Mouse (Mus musculus) lung, embryonic 16.5 days (tissue): ENCODE results near the gene Eif4a1. TPM values are rescaled to one million over a fixed set of nuclear protein-coding genes. Genes with fewer than 3 reads are reported as not detected.

Experiments used
- ATAC-seq: fragments of 200-750 bp; cut with Nextera tagmentation; 2 replicates; pipeline ENCODE4 v1.8.0; 2017; ENCODE audit warnings: low read depth, mild to moderate bottlenecking, moderate library complexity
- H3K27ac ChIP-seq: fragments of 300-500 bp; sonication (generic); 2 replicates; pipeline ENCODE4 v1.5.1; 2014; ENCODE audit warnings: mild to moderate bottlenecking, control low read depth, low read length
- H3K27me3 ChIP-seq: fragments of 300-500 bp; sonication (generic); 2 replicates; pipeline ENCODE4 v1.6.1; 2014; ENCODE audit warnings: low read depth, low read length, mixed read lengths; ENCODE audit not compliant: control insufficient read depth, insufficient read depth
- H3K36me3 ChIP-seq: fragments of 300-500 bp; sonication (generic); 2 replicates; pipeline ENCODE4 v1.6.1; 2014; ENCODE audit warnings: low read length; ENCODE audit not compliant: control insufficient read depth, insufficient read depth
- H3K4me1 ChIP-seq: fragments of 300-500 bp; sonication (generic); replicated peaks from 2 replicates; pipeline ENCODE4 v1.6.1; 2014; ENCODE audit warnings: low read length, mixed read lengths; ENCODE audit not compliant: control insufficient read depth, insufficient read depth
- H3K4me2 ChIP-seq: fragments of 300-500 bp; sonication (generic); 2 replicates; pipeline ENCODE4 v1.6.1; 2014; ENCODE audit warnings: low read depth, low read length, control low read depth
- H3K4me3 ChIP-seq: fragments of 300-500 bp; sonication (generic); 2 replicates; pipeline ENCODE4 v1.5.1; 2014; ENCODE audit warnings: mild to moderate bottlenecking, low read length, control low read depth
- H3K9ac ChIP-seq: fragments of 300-500 bp; sonication (generic); 2 replicates; pipeline ENCODE4 v1.6.1; 2014; ENCODE audit warnings: low read length, control low read depth
- H3K9me3 ChIP-seq: fragments of 300-500 bp; sonication (generic); 2 replicates; pipeline ENCODE4 v1.6.1; 2016; ENCODE audit warnings: low read length; ENCODE audit not compliant: control insufficient read depth
- WGBS: fragments of 180-500 bp; shearing (Covaris S2); extraction: QIAGEN DNeasy Blood & Tissue Kit; methylation state at CpG from one replicate; pipeline ENCODE4 v1.1.7; 2014; 5-methylcytosine and 5-hydroxymethylcytosine counted together
- polyA plus RNA-seq: library from polyadenylated mRNA; unstranded; fragments of >200 nt; fragmentation: Nextera tagmentation; extraction: Ambion mirVana; gene quantifications from 2 replicates; pipeline ENCODE4 v1.2.1, GENCODE M21; 2015

Gene Eif4a1
- polyA plus RNA-seq, 1 experiment from 2014 or later, result 624 TPM

DNA sequence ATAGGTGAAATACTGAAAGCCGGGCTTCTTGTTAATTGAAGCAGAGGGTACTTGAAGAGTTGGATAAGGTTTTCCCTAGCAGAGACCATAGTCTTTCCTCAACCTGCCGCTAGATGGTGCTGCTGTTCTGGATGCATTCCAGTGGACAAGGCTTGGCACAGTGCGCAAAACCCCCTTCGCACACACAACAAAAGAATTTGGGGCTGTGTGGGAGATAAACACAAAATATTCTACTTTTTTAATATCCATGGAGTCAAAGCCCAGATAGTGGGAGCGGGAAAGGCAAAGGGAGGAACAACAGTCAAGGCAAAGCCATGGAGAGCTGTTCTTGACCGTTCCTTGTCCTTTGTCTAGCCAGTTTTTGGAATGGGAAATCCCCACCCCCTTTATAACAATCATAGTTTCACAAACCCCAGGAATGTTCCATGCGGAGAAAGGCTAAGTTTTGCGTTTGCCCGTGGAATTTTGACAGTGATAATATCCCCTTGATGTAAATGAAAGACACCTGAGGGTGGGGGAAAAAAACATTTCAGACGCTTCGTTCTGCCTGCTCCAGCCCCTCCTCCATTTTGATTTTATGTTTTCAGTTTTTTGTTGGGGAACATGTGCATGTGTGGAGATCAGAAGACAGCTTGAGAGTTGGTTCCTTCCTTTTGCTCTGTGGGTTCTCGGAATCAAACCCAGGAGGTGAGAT lies 10.8 kb upstream of the Eif4a1 start:
- H3K27me3 ChIP-seq, result no peaks in the 10 kb centered on the region
- no peaks in the 10 kb centered on the region for H3K9me3 ChIP-seq
- H3K27ac ChIP-seq, result peak overlapping the region; percentile 97
- H3K4me3 ChIP-seq, result peak overlapping the region; percentile 88
- ATAC-seq, result peak; percentile 46
- H3K36me3 ChIP-seq, result peaks cover 10% of the 10 kb centered on the region
- peak overlapping the region; percentile 66 for H3K9ac ChIP-seq
- peaks cover 48% of the 10 kb centered on the region for H3K4me1 ChIP-seq
- peak overlapping the region; percentile 78 for H3K4me2 ChIP-seq
- WGBS, result 11% methylated on average over 12 of the region's 12 CpGs

DNA sequence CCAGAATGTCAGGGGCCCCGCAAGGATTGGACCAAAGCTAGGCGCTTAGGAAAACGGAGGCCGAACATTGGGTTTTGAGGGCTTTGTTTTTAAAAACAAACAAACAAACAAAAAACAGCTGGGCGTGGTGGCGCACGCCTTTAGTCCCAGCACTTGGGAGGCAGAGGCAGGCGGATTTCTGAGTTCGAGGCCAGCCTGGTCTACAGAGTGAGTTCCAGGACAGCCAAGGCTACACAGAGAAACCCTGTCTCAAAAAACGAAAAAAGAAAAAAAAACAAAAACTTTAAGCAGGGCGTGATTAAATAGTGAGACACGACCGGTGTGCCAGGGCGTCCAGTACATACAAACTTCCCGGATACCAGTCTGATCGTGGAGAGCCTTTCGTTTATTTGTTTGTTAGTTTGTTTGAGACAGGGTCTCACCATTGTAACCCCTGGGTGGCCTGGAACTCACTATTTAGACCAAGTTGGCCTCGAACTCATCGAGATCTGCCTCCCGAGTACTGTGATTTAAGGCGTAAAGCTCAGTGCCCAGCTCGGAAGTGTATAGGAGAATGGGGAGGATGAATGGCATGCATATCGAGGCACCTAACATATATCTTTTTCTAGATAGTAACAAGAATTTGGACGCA lies 10.1 kb upstream of the Eif4a1 start:
- Histone ChIP-seq H3K9ac (peak overlapping the region; percentile 92), H3K9me3 (no peaks in the 10 kb centered on the region), H3K4me3 (peak overlapping the region; percentile 88), H3K27ac (peak overlapping the region; percentile 97), H3K4me2 (peak overlapping the region; percentile 78), H3K4me1 (peaks cover 48% of the 10 kb centered on the region), H3K27me3 (no peaks in the 10 kb centered on the region), H3K36me3 (peaks cover 16% of the 10 kb centered on the region)
- ATAC-seq, result no peak
- 14% methylated on average over 24 of the region's 24 CpGs for WGBS

DNA sequence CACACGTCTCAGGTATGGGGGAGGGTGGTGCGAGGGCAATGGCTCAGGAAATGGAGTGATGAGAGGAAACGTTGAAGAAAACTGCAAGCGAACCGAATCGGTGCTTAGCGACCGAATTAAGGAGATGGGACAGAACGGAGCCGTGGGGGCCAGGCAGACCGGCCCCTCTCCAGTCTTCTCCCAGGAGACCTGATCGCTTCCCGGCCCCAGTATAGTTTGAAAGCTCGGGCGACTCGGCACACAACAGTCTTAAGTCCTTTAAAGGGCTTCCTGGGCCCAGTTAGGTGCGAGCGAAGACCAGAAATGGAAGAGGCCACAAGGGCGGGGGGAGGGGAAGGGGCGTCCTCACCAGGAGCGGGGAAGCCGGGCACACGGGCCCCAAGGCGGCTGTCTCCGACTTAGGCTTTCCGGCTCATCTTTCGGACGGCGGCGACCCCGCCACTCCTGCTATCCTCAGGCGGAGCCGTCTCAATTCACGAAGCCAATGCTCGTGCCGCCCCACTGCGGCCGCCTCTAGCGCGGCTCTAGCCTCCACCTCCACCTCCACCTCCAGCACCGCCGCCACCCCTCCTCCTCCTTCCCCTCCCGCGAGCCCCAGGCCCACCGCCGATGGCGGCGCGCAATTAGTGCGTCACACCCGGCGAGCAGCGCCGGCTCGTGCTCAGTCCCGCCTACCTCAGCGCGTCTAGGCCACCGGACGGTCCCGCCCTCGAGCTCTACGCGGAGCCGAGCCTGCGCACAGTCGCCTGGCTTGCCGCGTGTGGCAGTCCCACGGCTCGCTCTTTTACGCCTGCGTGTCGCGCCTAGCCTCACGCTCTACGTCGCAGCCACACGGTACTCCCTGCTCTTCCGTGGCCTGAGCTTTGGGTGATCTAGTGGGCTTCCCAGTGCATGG lies 9.3 kb upstream of the Eif4a1 start, which contains the start of gene Senp3:
Gene Senp3 (minus strand): TSS at position 771 of the 895 bp plus-strand sequence.
- ATAC-seq, result peak; percentile 93

DNA sequence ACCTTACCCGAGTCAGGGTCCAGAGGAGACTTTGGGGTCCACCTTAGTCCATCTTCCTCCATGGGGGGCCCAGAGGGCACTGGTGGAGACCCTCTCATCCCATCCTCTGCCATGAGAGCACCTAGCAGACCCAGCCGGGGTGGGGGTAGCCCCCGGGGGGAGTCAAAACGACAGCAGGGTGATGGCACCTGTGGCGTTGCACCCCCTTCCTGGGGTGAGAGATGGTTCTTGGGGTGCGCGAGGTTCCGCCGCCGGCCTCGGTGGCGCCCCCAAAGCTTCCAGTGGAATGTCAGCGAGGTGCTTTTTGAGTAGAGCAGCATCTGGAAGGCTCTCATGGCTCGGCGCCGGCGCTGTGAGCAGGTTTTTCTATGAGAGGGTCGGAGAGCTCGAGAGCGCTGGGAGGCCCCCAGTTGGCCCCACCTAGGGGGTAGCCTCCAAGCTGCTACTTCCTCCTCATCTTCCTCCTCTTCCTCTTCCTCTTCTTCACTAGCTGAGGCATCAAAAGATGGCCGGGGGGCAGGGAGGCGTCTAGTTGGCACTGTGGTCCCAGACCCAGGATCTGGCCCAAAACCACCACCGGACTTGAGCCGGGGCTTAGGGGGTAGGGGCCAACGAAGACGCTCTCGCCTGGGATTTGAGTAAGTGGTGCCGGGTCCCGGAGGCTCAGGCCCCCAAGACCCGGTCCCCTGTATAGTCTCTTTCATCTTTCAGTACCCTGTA lies 8.1 kb upstream of the Eif4a1 start:
- Histone ChIP-seq H3K36me3 (peaks cover 22% of the 10 kb centered on the region), H3K9ac (peak overlapping the region; percentile 92; the same call in 1 of the 2 replicates), H3K27ac (no peak overlapping the region), H3K4me2 (peak overlapping the region; percentile 94), H3K4me1 (peaks cover 30% of the 10 kb centered on the region), H3K9me3 (no peaks in the 10 kb centered on the region), H3K4me3 (peak overlapping the region; percentile 88), H3K27me3 (no peaks in the 10 kb centered on the region)
- ATAC-seq, result no peak
- 87% methylated on average over 30 of the region's 30 CpGs for WGBS

More for the DNA sequence above, 9.3 kb upstream of the Eif4a1 start, which contains the start of gene Senp3:
- WGBS, result under 1% methylated on average over 53 of the region's 80 CpGs
- peak within 1 kb of the TSS; percentile 94 for H3K4me2 ChIP-seq
- no peaks in the 10 kb centered on the region for H3K9me3 ChIP-seq
- H3K4me3 ChIP-seq, result peak within 1 kb of the TSS; percentile 88
- peak within 1 kb of the TSS; percentile 97 for H3K27ac ChIP-seq
- no peaks in the 10 kb centered on the region for H3K27me3 ChIP-seq
- peak within 1 kb of the TSS; percentile 92 for H3K9ac ChIP-seq
- H3K4me1 ChIP-seq, result peaks cover 42% of the 10 kb centered on the region
- peaks cover 22% of the 10 kb centered on the region for H3K36me3 ChIP-seq

DNA sequence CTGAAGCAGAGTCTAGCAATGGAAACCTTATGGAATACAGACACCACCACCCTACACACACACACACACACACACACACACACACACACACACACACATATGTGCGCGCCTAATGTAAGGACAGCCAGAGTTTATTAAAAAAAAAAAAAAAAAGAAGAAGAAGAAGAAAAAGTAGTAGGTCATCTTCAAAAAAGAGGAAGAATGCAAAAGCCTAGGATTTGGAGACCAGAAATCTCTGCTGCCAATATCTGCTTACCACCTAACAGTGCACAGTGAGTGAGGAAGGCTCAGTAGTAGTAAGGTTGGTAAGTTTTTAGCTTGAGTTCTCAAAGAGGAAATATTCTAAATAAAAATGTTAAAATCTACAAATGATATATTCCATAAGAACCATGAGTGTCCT lies 6.9 kb upstream of the Eif4a1 start:
- H3K27ac ChIP-seq, result no peak overlapping the region
- H3K4me2 ChIP-seq, result no peak overlapping the region
- H3K4me1 ChIP-seq, result peaks cover 25% of the 10 kb centered on the region
- no peak overlapping the region for H3K4me3 ChIP-seq
- no peak for ATAC-seq
- no peaks in the 10 kb centered on the region for H3K27me3 ChIP-seq
- no peaks in the 10 kb centered on the region for H3K9me3 ChIP-seq
- 100% methylated on average over 2 of the region's 2 CpGs for WGBS
- peaks cover 27% of the 10 kb centered on the region for H3K36me3 ChIP-seq
- no peak overlapping the region for H3K9ac ChIP-seq

DNA sequence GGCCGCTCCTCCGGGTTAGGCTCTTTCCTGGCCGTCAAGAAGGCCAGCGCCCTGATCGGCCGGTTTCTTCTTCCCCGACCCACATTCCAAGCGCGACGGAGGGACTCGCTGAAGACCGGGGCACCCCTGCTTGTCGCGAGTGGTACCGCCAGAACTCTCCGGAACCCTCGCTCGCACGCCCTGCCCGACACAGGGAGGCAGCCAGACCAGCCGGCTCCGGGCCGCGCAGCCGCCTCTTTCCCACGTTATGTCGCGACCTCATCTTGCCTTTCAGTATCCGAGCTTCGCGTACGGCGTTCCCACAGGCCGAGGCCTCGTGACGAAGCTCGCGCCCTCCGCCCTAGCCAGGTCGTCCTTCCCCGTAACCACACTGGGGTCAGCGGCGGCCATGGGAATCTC lies 498 bp downstream of the Eif4a1 start:
- ATAC-seq, result peak; percentile 3; the same call in 1 of the 2 replicates
- H3K27ac ChIP-seq, result peak overlapping the region; percentile 97
- H3K9ac ChIP-seq, result peak overlapping the region; percentile 90
- H3K4me1 ChIP-seq, result peaks cover 21% of the 10 kb centered on the region
- H3K27me3 ChIP-seq, result no peaks in the 10 kb centered on the region
- H3K9me3 ChIP-seq, result no peaks in the 10 kb centered on the region
- under 1% methylated on average over 43 of the region's 43 CpGs for WGBS
- H3K36me3 ChIP-seq, result peaks cover 49% of the 10 kb centered on the region
- no peak overlapping the region for H3K4me2 ChIP-seq
- H3K4me3 ChIP-seq, result peak overlapping the region; percentile 68

DNA sequence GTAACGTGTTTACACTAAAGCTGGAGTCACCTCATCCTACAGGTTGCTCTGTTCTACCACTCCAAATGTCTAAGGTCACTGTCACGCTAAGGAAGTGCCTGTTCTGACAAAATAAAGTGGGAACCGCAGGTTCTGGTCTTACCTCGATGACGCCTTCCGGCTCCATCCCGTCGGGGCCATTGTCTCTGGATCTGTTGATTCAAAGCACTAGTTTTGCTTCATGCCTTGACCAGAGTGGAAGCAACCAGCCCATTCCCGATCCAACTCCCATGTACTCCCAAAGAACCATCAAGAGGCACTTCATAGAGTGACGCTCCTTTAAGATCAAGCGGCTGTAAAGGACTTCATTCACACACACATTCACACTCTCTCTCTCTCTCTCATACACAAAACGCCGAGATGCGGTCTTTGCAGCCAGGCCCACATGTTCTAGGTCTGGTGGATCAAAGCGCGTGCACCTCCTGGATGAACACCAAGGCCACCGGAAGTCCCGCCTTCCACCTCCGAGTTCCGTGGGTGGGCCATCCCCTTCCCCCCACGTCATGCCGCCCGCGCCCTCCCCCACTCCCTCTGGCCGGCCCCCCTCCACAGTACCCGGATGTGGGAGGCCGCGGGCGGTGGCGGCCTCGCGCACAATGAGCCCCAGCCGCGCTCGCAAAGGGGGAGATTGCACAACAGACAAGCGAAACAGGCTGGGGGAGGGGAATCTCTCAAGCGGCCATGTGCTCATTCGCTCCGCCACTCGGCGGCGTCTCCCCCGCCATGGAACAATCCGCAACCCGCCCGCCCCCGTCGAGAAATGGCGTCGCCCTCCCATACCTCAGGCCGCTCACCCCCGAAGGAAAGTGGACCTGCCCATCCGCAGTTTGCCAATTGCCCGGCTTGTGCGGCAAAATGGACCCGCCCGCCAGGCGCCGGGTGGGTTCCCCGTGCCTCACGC lies 1.2 kb downstream of the Eif4a1 start:
- Histone ChIP-seq H3K27me3 (no peaks in the 10 kb centered on the region), H3K4me1 (peaks cover 21% of the 10 kb centered on the region), H3K4me3 (peak overlapping the region; percentile 68), H3K4me2 (peak overlapping the region; percentile 93), H3K36me3 (peaks cover 53% of the 10 kb centered on the region), H3K9me3 (no peaks in the 10 kb centered on the region), H3K27ac (peak overlapping the region; percentile 97), H3K9ac (peak overlapping the region; percentile 90)
- WGBS, result under 1% methylated on average over 50 of the region's 61 CpGs
- ATAC-seq, result peak; percentile 78

DNA sequence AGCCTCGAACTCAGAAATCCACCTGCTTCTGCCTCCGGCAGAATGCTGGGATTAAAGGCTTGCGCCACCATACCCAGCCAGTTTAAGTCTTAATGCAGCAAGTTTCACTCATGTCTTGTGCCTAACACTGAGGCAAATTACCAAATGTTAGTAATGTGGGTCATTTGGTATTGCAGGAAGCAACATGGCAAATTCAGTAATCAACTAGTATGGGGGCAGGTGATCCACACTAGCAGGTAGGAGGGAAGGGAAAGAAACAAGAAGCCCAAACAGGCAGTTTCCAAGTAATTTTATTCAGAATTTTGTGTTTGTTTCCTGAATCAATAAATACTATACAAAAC lies 5.6 kb downstream of the Eif4a1 start:
- peaks cover 23% of the 10 kb centered on the region for H3K4me1 ChIP-seq
- H3K36me3 ChIP-seq, result peaks cover 53% of the 10 kb centered on the region
- no peak overlapping the region for H3K4me3 ChIP-seq
- no peak overlapping the region for H3K4me2 ChIP-seq
- no peak overlapping the region for H3K9ac ChIP-seq
- no peak for ATAC-seq
- no peaks in the 10 kb centered on the region for H3K27me3 ChIP-seq
- no peak overlapping the region for H3K27ac ChIP-seq
- H3K9me3 ChIP-seq, result no peaks in the 10 kb centered on the region
- 87% methylated on average over 3 of the region's 3 CpGs for WGBS
